Mouse (Mus musculus): ENCODE results near the gene Rnf8.

DNA sequence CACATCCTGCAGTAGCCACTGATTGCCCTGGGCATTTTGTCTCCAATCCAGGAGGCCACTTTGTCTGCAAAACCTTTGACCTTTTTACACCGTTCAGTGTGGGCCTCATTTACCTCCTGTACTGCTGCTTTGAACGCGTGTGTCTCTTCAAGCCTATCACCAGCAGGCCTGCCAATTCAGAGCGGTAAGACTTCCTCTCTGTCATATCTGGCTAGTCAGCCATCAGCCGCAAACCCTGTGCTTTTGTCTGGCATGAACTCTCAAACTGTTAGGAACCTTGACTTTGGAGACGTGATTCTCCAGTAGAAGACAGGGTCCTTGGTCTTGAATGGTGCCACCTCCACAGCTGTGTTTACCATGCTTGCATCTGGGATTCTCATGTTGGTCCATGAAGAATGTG lies 75.7 kb downstream of the Rnf8 start:
- TF ChIP-seq CTCF (IDR thresholded peaks at IDR 0.05; ENCODE audit: insufficient read depth, low read length), result no peak
- no peak for TF ChIP-seq POLR2A (IDR thresholded peaks at IDR 0.05; ENCODE audit: borderline replicate concordance, extremely low read depth, low read depth, low read length)
